Comparison of ENCODE assay signal across 8 mouse cellular contexts in genomic region chr8:121901498-121902236, GRCm38 (mm10). TPM values are rescaled to one million over a fixed set of nuclear protein-coding genes. Genes with fewer than 3 reads are reported as not detected.
A peak's percentile ranks its signal among the peaks of the same experiment; 100 is the strongest.
DNase-seq lines count a peak whose midpoint lies in the region; ATAC-seq and TF ChIP-seq lines count a peak whose summit lies in the region.

No protein-coding gene starts in this region.

- ATAC-seq in forebrain, embryonic 13.5 days = no peak
- ATAC-seq in forebrain, embryonic 15.5 days (replicated peaks) = no peak
- ATAC-seq in heart, postnatal 0 days (ENCODE audit: insufficient read depth, low read depth) = peak; percentile 58

- peak; percentile 30 for DNase-seq in urinary bladder, postnatal 14 days (ENCODE audit: low spot score)
- no peak for DNase-seq in urinary bladder, adult 2 months (ENCODE audit: low spot score)
- DNase-seq in heart, postnatal 0 days (ENCODE audit: low spot score) = peak; percentile 63
- no peak for DNase-seq in natural killer cell, adult 2 months (ENCODE audit: low spot score in 2 of 2)
- no peak for DNase-seq in urinary bladder, postnatal 4 days (ENCODE audit: low spot score in 2 of 2)

- H3K27ac ChIP-seq in forebrain, embryonic 13.5 days = no peak overlapping the region; the same call in 1 of the 2 replicates
- H3K27ac ChIP-seq in forebrain, embryonic 15.5 days (replicated peaks) = no peak overlapping the region
- H3K27ac ChIP-seq in heart, postnatal 0 days (ENCODE audit: low read depth) = peak overlapping the region; percentile 68

- H3K4me3 ChIP-seq in forebrain, embryonic 13.5 days = no peak overlapping the region
- no peak overlapping the region for H3K4me3 ChIP-seq in forebrain, embryonic 15.5 days
- H3K4me3 ChIP-seq in heart, postnatal 0 days (ENCODE audit: low read depth, low read length) = no peak overlapping the region
- peak overlapping the region; percentile 100 for H3K4me3 ChIP-seq in myocyte

- H3K9me3 ChIP-seq in forebrain, embryonic 13.5 days (replicated peaks) = no peaks in the 10 kb centered on the region
- H3K9me3 ChIP-seq in forebrain, embryonic 15.5 days = no peaks in the 10 kb centered on the region
- H3K9me3 ChIP-seq in heart, postnatal 0 days (replicated peaks; ENCODE audit: control insufficient read depth, low read length) = no peaks in the 10 kb centered on the region

- TF ChIP-seq EP300 in heart, postnatal 0 days (IDR thresholded peaks at IDR 0.05; ENCODE audit: low read depth) = no peak

- H3K9ac ChIP-seq in forebrain, embryonic 13.5 days = peak overlapping the region; percentile 43
- no peak overlapping the region for H3K9ac ChIP-seq in forebrain, embryonic 15.5 days (replicated peaks)
- 0 out of 2 replicates have a peak overlapping the region, but pooled peaks have one; percentile 4 for H3K9ac ChIP-seq in heart, postnatal 0 days (replicated peaks; ENCODE audit: low read depth, low read length)

- peak; percentile 37 for TF ChIP-seq POLR2A in myocyte (IDR thresholded peaks at IDR 0.05; ENCODE audit: insufficient read length, low read depth)

- no peaks in the 10 kb centered on the region for H3K27me3 ChIP-seq in forebrain, embryonic 13.5 days
- no peaks in the 10 kb centered on the region for H3K27me3 ChIP-seq in forebrain, embryonic 15.5 days
- H3K27me3 ChIP-seq in heart, postnatal 0 days (ENCODE audit: control insufficient read depth, insufficient read depth, low read length) = no peaks in the 10 kb centered on the region
- H3K27me3 ChIP-seq in myocyte (ENCODE audit: control insufficient read depth, insufficient read depth, insufficient read length) = no peaks in the 10 kb centered on the region

- no peak for TF ChIP-seq CTCF in heart, postnatal 0 days (IDR thresholded peaks at IDR 0.05; ENCODE audit: low read depth)

- H3ac ChIP-seq in myocyte (ENCODE audit: control insufficient read depth, insufficient read length) = peak overlapping the region; percentile 16

- peak overlapping the region; percentile 18; the same call in 1 of the 2 replicates for H3K4me2 ChIP-seq in forebrain, embryonic 13.5 days
- H3K4me2 ChIP-seq in forebrain, embryonic 15.5 days (replicated peaks) = no peak overlapping the region
- H3K4me2 ChIP-seq in heart, postnatal 0 days (ENCODE audit: low read depth, low read length) = no peak overlapping the region
- H3K4me2 ChIP-seq in myocyte (ENCODE audit: low read depth) = peak overlapping the region; percentile 96

- no peaks in the 10 kb centered on the region for H3K36me3 ChIP-seq in forebrain, embryonic 13.5 days (ENCODE audit: poor library complexity, severe bottlenecking)
- H3K36me3 ChIP-seq in forebrain, embryonic 15.5 days = no peaks in the 10 kb centered on the region
- H3K36me3 ChIP-seq in heart, postnatal 0 days (replicated peaks; ENCODE audit: control insufficient read depth, insufficient read depth, low read length) = no peaks in the 10 kb centered on the region
- H3K36me3 ChIP-seq in myocyte (ENCODE audit: control insufficient read depth, insufficient read depth) = peaks cover 26% of the 10 kb centered on the region

- WGBS in forebrain, embryonic 13.5 days = 64% methylated on average over 8 of the region's 8 CpGs
- WGBS in forebrain, embryonic 15.5 days = 74% methylated on average over 8 of the region's 8 CpGs
- 23% methylated on average over 8 of the region's 8 CpGs for WGBS in heart, postnatal 0 days

- peaks cover 68% of the 10 kb centered on the region for H3K4me1 ChIP-seq in forebrain, embryonic 13.5 days
- H3K4me1 ChIP-seq in forebrain, embryonic 15.5 days = peaks cover 55% of the 10 kb centered on the region
- H3K4me1 ChIP-seq in heart, postnatal 0 days (ENCODE audit: control insufficient read depth, insufficient read depth) = peaks cover 43% of the 10 kb centered on the region

- peaks cover 85% of the 10 kb centered on the region for H3K79me2 ChIP-seq in myocyte (ENCODE audit: control insufficient read depth, insufficient read depth)

TF ChIP-seq in myocyte, 11 proteins besides CTCF, POLR2A, EP300 and RAD21:
- TF ChIP-seq SRF (IDR thresholded peaks at IDR 0.05; ENCODE audit: control insufficient read depth, insufficient read length, low read depth) = no peak
- TF ChIP-seq USF1 (IDR thresholded peaks at IDR 0.05; ENCODE audit: low read depth) = no peak
- peak; percentile 60 for TF ChIP-seq TCF12 (IDR thresholded peaks at IDR 0.05; ENCODE audit: insufficient read depth, poor library complexity, severe bottlenecking)
- TF ChIP-seq REST (IDR thresholded peaks at IDR 0.05; ENCODE audit: insufficient read depth, insufficient read length) = no peak
- TF ChIP-seq POLR2AphosphoS2 (IDR thresholded peaks at IDR 0.05; ENCODE audit: insufficient read length, low read depth) = peak; percentile 13
- TF ChIP-seq CEBPB (IDR thresholded peaks at IDR 0.05; ENCODE audit: insufficient read depth, poor library complexity, severe bottlenecking) = no peak
- TF ChIP-seq TCF3 (IDR thresholded peaks at IDR 0.05; ENCODE audit: insufficient read length, low read depth) = peak; percentile 80
- TF ChIP-seq E2F4 (IDR thresholded peaks at IDR 0.05; ENCODE audit: insufficient read depth) = no peak
- TF ChIP-seq MAX (IDR thresholded peaks at IDR 0.05; ENCODE audit: low read depth) = no peak
- peak; percentile 64 to 89 (median 83) for TF ChIP-seq MYOD1 (IDR thresholded peaks at IDR 0.05; ENCODE audit: control insufficient read depth in 1 of 3, insufficient read length in 2 of 3, low read depth in 2 of 3)
- peak; percentile 71 to 84 (median 76) for TF ChIP-seq MYOG (IDR thresholded peaks at IDR 0.05; ENCODE audit: control insufficient read depth in 1 of 3, insufficient read depth in 1 of 3, insufficient read length in 2 of 3, low read depth in 2 of 3)

RNA-seq across cellular contexts. Expression of gene Slc7a5, which starts 5.8 kb away (rescaled TPM):
- 28.1 and 30.6 TPM in 2 replicates for polyA plus RNA-seq in forebrain, embryonic 13.5 days (2015; fragmentation: Nextera tagmentation; extraction: Ambion mirVana)
- polyA plus RNA-seq in forebrain, embryonic 15.5 days (2015; fragmentation: Nextera tagmentation; extraction: Ambion mirVana) = 39.2 and 45.8 TPM in 2 replicates
- 11.0 and 14.1 TPM in 2 replicates for polyA plus RNA-seq in urinary bladder, adult 2 months (2012; rRNA removed)
- 24.7 and 27.1 TPM in 2 replicates for total RNA-seq in heart, postnatal 0 days (2014; rRNA removed; ENCODE audit: low replicate concordance)
- polyA plus RNA-seq in heart, postnatal 0 days (2015; fragmentation: Nextera tagmentation; extraction: Ambion mirVana) = 5.8 and 7.1 TPM in 2 replicates
- 612 TPM for polyA plus RNA-seq in myocyte (2012; fragmentation: generic; extraction: Trizol)

RNA-seq across cellular contexts. Expression of gene Car5a, which starts 43.0 kb away (rescaled TPM):
- polyA plus RNA-seq in forebrain, embryonic 13.5 days (2015; fragmentation: Nextera tagmentation; extraction: Ambion mirVana) = 0.25 TPM in 1 of 2 replicates, not detected in the other
- 0.37 and 0.43 TPM in 2 replicates for polyA plus RNA-seq in forebrain, embryonic 15.5 days (2015; fragmentation: Nextera tagmentation; extraction: Ambion mirVana)
- 0.07 TPM in 1 of 2 replicates, not detected in the other for polyA plus RNA-seq in urinary bladder, adult 2 months (2012; rRNA removed)
- not detected in 2 replicates for total RNA-seq in heart, postnatal 0 days (2014; rRNA removed; ENCODE audit: low replicate concordance)
- polyA plus RNA-seq in heart, postnatal 0 days (2015; fragmentation: Nextera tagmentation; extraction: Ambion mirVana) = not detected in 2 replicates
- polyA plus RNA-seq in myocyte (2012; fragmentation: generic; extraction: Trizol) = not detected

RNA-seq across cellular contexts. Expression of gene Banp, which starts 47.9 kb away (rescaled TPM):
- polyA plus RNA-seq in forebrain, embryonic 13.5 days (2015; fragmentation: Nextera tagmentation; extraction: Ambion mirVana) = 57.5 and 60.9 TPM in 2 replicates
- polyA plus RNA-seq in forebrain, embryonic 15.5 days (2015; fragmentation: Nextera tagmentation; extraction: Ambion mirVana) = 64.8 and 65.3 TPM in 2 replicates
- polyA plus RNA-seq in urinary bladder, adult 2 months (2012; rRNA removed) = 32.7 and 45.7 TPM in 2 replicates
- total RNA-seq in heart, postnatal 0 days (2014; rRNA removed; ENCODE audit: low replicate concordance) = 23.0 and 27.9 TPM in 2 replicates
- polyA plus RNA-seq in heart, postnatal 0 days (2015; fragmentation: Nextera tagmentation; extraction: Ambion mirVana) = 10.6 and 17.9 TPM in 2 replicates
- polyA plus RNA-seq in myocyte (2012; fragmentation: generic; extraction: Trizol) = 30.3 TPM

Comparison
In these comparisons a context has a peak if more than half of its experiments do, and no peak if none do; other contexts are left out.
1. H3K4me2 ChIP-seq: peak in forebrain, embryonic 13.5 days (single experiment) and myocyte (single experiment); none in forebrain, embryonic 15.5 days (single experiment) and heart, postnatal 0 days (single experiment).
2. DNase-seq: peak in urinary bladder, postnatal 14 days (single experiment) and heart, postnatal 0 days (single experiment); none in urinary bladder, adult 2 months (single experiment), natural killer cell, adult 2 months (0 of 2) and urinary bladder, postnatal 4 days (0 of 2).
3. RNA of gene Slc7a5, which starts 5.8 kb away (polyA plus RNA-seq): 612 TPM in myocyte (single experiment); 39.2 to 45.8 TPM in forebrain, embryonic 15.5 days, 28.1 to 30.6 TPM in forebrain, embryonic 13.5 days, 11.0 to 14.1 TPM in urinary bladder, adult 2 months and 5.8 to 7.1 TPM in heart, postnatal 0 days; every median in the first group is over 10 times any median in the second.